Mouse (Mus musculus): ENCODE data around the gene Gm3164. TPM values are rescaled to one million over a fixed set of nuclear protein-coding genes. Genes with fewer than 3 reads are reported as not detected.
"Not testable (repeated sequence)": the region's sequence is repeated elsewhere in the genome, so short reads cannot be mapped to it uniquely, and the experiment has no call there.

Gm3164 gene
- polyA plus RNA-seq, 1 experiment from 2014 or later, result 0.79 TPM

- not testable (repeated sequence) for H3K4me1 ChIP-seq; H3K27ac ChIP-seq (replicated peaks); H3K36me3 ChIP-seq; H3K4me3 ChIP-seq; H3K9me3 ChIP-seq (replicated peaks); H3K27me3 ChIP-seq (ENCODE audit: low read depth, poor library complexity, severe bottlenecking); DNase-seq (ENCODE audit: low spot score)
- 90% methylated on average over 1 of the region's 2 CpGs for WGBS
Observed at GRCm38 (mm10) chr14:4481445-4481844, 66.2 kb downstream of the Gm3164 start, which contains the start of gene Gm3182. Gene Gm3182, plus strand, starts transcription at chr14:4481745.

Other genes with a start within 250 kb of the Gm3164 start
- 0.81 and 1.5 TPM in 2 replicates for gene Gm2974, start 232.9 kb upstream of the Gm3164 start, polyA plus RNA-seq (2016; fragmentation: Nextera tagmentation; extraction: Ambion mirVana)
- gene Gm3138, start 165.8 kb upstream of the Gm3164 start, polyA plus RNA-seq (2016; fragmentation: Nextera tagmentation; extraction: Ambion mirVana), result not detected in 2 replicates
- gene Gm3149, start 98.2 kb upstream of the Gm3164 start, polyA plus RNA-seq (2016; fragmentation: Nextera tagmentation; extraction: Ambion mirVana), result not detected in 2 replicates
- 0.52 and 0.65 TPM in 2 replicates for gene 2610042L04Rik, start 80.7 kb upstream of the Gm3164 start, polyA plus RNA-seq (2016; fragmentation: Nextera tagmentation; extraction: Ambion mirVana)
- gene Gm3159, start 17.9 kb upstream of the Gm3164 start, polyA plus RNA-seq (2016; fragmentation: Nextera tagmentation; extraction: Ambion mirVana), result not detected in 2 replicates
- gene Gm3173, start 15.5 kb downstream of the Gm3164 start, polyA plus RNA-seq (2016; fragmentation: Nextera tagmentation; extraction: Ambion mirVana), result 0.55 TPM in 1 of 2 replicates, not detected in the other
- not detected in 2 replicates for gene Gm3182, start 66.3 kb downstream of the Gm3164 start, polyA plus RNA-seq (2016; fragmentation: Nextera tagmentation; extraction: Ambion mirVana)
- gene Gm3047, start 140.0 kb downstream of the Gm3164 start, polyA plus RNA-seq (2016; fragmentation: Nextera tagmentation; extraction: Ambion mirVana), result not detected in 2 replicates
- gene Gm8159, start 216.9 kb downstream of the Gm3164 start, polyA plus RNA-seq (2016; fragmentation: Nextera tagmentation; extraction: Ambion mirVana), result not detected in 2 replicates
- gene Gm3239, start 248.7 kb downstream of the Gm3164 start, polyA plus RNA-seq (2016; fragmentation: Nextera tagmentation; extraction: Ambion mirVana), result 0.15 TPM in 1 of 2 replicates, not detected in the other

All from midbrain, embryonic 10.5 days (tissue).